Mouse (Mus musculus): ENCODE measurements around the gene Atp4a.

DNA sequence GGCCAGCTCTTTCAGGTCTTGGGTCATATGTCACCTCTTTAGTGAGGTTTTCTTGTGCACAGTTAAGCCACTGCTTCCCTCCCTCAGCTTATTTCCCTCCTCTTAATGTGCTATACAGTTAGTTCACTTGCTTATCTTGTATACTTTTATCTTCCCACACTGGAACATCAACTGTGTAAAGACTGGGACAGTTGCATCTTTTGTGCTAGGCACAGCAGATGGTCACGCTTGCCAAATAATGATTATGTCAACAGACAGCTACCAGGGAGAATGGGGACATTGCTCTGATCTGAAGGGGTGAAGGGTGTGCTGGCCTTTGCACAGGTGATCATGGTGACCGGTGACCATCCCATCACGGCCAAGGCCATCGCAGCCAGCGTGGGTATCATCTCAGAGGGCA, 7.7 kb downstream of the Atp4a start:
- TF ChIP-seq CTCF (IDR thresholded peaks at IDR 0.05) (no peak), POLR2A (IDR thresholded peaks at IDR 0.05; ENCODE audit: insufficient read depth, low read depth, low read length) (no peak), EP300 (IDR thresholded peaks at IDR 0.05; ENCODE audit: insufficient read depth, low read depth, low read length) (no peak)
